Mouse (Mus musculus): ENCODE data around the gene Cnih2. TPM values are rescaled to one million over a fixed set of nuclear protein-coding genes. Genes with fewer than 3 reads are reported as not detected.

Gene Cnih2
- total and polyA plus RNA-seq, 2 experiments from 2014 or later = 397 to 573 TPM

DNA sequence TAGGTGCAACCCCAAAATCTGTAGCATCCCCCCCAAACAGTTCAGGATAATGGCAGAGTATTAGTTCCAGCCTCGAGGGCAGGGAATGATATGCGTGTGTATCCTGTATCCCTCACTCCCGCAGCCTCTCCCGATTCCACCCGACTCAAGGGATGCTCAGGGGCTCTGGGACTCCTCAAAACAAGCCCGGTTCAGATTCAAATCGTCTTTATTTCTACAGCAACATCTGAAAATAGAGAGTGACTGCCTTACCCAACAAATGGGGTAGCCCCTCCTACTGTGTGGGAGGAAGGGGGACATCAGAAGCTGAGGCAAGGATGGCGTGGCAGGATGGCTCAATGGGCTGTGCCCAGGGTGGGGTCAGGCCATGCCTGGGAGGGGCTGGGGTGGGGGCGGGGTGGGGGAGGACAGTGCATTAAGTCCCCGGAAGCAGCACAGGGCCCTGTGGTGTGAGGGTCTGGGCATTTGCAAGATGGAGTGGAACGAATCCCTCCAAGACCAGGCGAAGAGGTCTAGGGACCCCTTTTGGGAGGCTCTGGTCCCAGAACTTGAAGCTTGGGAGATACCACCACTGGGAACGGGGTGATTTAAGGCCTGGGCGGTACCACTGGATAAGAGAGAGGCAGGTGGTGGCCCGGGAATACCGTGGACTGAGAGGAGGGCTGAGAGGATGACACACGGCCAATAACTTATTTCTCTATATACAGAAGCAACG lies 9.4 kb upstream of the Cnih2 start:
- TF ChIP-seq CTCF (IDR thresholded peaks at IDR 0.05; ENCODE audit: low read depth) = no peak
- Histone ChIP-seq H3K36me3 (ENCODE audit: insufficient read depth, low read length) (peaks cover 60% of the 10 kb centered on the region), H3K4me2 (ENCODE audit: low read depth, low read length) (no peak overlapping the region), H3K4me3 (ENCODE audit: low read length) (no peak overlapping the region), H3K9me3 (ENCODE audit: low read length) (no peaks in the 10 kb centered on the region), H3K4me1 (ENCODE audit: insufficient read depth, low read length) (0 out of 2 replicates have a peak, but pooled peaks cover 5% of the 10 kb centered on the region), H3K9ac (replicated peaks; ENCODE audit: low read length) (no peak overlapping the region), H3K27ac (peak overlapping the region; percentile 97; the same call in 1 of the 2 replicates), H3K27me3 (ENCODE audit: insufficient read depth, low read length) (no peaks in the 10 kb centered on the region)
- no peak for DNase-seq (ENCODE audit: low spot score)
- no peak for ATAC-seq
- WGBS = 75% methylated on average over 18 of the region's 18 CpGs

DNA sequence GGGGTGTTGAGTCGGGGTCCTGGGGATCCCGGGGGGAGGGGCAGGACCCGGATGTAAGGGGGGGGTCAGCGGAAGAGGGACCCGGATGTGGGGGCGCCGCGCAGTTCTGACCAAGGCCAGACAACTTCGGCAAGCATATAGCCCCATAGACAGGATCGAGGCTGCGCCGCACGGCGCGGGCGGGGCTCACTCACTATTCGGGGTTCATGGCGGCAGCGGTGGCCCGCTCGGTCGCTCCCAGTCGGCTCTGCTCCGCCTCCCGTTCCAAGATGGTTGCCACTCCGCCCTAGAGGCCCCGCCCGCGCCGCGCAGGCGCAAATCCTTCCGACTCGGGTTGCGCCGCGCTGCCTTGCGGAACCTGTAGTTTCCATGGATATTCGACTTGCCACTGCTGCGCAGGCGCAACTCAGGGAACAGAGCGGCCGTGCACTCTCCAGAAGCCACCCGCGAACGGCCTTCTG lies 8.4 kb upstream of the Cnih2 start, which contains the start of gene Rab1b:
TSS of gene Rab1b (minus strand) at position 342 of the 461 bp plus-strand sequence.
- ATAC-seq (peak; percentile 96), DNase-seq (ENCODE audit: low spot score) (peak; percentile 100)
- no peak for TF ChIP-seq CTCF (IDR thresholded peaks at IDR 0.05; ENCODE audit: low read depth)
- Histone ChIP-seq H3K9me3 (ENCODE audit: low read length) (no peaks in the 10 kb centered on the region), H3K4me3 (ENCODE audit: low read length) (peak within 1 kb of the TSS; percentile 69), H3K36me3 (ENCODE audit: insufficient read depth, low read length) (peaks cover 65% of the 10 kb centered on the region), H3K27me3 (ENCODE audit: insufficient read depth, low read length) (no peaks in the 10 kb centered on the region), H3K9ac (replicated peaks; ENCODE audit: low read length) (peak within 1 kb of the TSS; percentile 86), H3K4me2 (ENCODE audit: low read depth, low read length) (peak within 1 kb of the TSS; percentile 94), H3K27ac (peak within 1 kb of the TSS; percentile 97), H3K4me1 (ENCODE audit: insufficient read depth, low read length) (0 out of 2 replicates have a peak, but pooled peaks cover 5% of the 10 kb centered on the region)
- WGBS = under 1% methylated on average over 46 of the region's 46 CpGs

DNA sequence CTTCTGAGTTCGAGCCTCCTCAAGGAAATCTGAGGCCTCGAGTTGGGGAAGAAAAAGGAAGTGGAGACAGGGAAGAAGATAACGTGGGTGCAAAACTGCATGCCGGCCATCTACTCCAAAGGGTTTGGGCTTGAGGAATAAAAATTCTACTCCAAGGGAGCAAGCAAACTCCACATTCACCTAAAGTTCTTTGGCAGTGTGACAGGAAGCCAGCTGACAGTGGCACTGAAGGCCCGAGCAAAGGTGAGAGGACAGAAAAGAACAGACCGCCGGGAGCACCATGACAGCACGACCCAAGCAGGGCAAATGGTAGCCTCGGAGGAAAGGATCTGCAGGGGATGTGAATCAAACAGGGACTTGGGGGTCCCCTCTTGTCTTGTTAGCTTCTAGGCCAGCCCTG lies 7.8 kb upstream of the Cnih2 start:
- TF ChIP-seq CTCF (IDR thresholded peaks at IDR 0.05; ENCODE audit: low read depth) = no peak
- Histone ChIP-seq H3K4me2 (ENCODE audit: low read depth, low read length) (peak overlapping the region; percentile 94), H3K4me1 (ENCODE audit: insufficient read depth, low read length) (0 out of 2 replicates have a peak, but pooled peaks cover 5% of the 10 kb centered on the region), H3K27ac (peak overlapping the region; percentile 97), H3K4me3 (ENCODE audit: low read length) (peak overlapping the region; percentile 69), H3K27me3 (ENCODE audit: insufficient read depth, low read length) (no peaks in the 10 kb centered on the region), H3K9me3 (ENCODE audit: low read length) (no peaks in the 10 kb centered on the region), H3K36me3 (ENCODE audit: insufficient read depth, low read length) (peaks cover 65% of the 10 kb centered on the region), H3K9ac (replicated peaks; ENCODE audit: low read length) (peak overlapping the region; percentile 86)
- 18% methylated on average over 9 of the region's 9 CpGs for WGBS
- ATAC-seq (no peak), DNase-seq (ENCODE audit: low spot score) (no peak)

DNA sequence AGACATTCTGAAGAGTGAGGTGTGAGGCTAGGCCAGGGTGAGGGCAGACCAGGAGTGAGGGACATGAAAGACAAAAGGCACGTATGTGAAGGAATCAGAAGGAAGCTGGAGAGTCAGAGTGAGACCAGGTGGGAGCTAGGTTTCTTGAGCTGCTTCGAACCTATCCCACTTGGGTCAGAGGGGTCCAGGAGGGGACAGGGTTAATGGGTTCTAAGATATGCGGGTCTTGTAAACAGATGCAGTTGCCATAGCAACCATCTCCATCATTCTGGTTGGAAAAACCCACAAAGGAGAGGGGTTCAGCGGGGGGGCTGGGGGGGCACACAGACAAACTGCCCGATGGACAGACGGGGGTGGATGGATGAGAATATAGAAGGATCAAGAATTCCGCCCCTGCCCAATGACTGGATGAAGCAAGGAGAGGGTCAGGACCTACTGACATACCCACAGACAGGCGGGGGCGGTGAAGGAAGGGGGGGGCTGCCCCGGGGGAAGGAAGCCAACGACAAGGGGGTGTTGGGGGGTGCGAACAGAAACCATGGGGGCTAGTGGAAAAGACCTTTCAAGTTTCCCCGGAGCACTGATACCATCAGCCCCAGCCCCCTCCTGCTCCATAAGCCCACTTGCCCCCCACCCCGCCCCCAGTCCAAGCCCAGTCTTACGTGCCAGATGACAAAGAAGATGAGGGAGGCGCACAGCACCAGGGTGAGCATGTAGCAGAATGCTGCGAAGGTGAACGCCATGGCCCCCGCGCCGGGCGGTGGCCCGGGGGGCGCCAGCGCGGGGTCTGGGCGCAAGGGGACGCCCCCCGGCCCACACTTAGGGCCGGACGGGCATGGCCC lies 579 bp downstream of the Cnih2 start:
- DNase-seq (ENCODE audit: low spot score) (peak; percentile 63), ATAC-seq (peak; percentile 37)
- Histone ChIP-seq H3K27ac (peak overlapping the region; percentile 94), H3K9ac (replicated peaks; ENCODE audit: low read length) (peak overlapping the region; percentile 94), H3K27me3 (ENCODE audit: insufficient read depth, low read length) (no peaks in the 10 kb centered on the region), H3K4me2 (ENCODE audit: low read depth, low read length) (peak overlapping the region; percentile 85), H3K4me1 (ENCODE audit: insufficient read depth, low read length) (peaks cover 37% of the 10 kb centered on the region), H3K9me3 (ENCODE audit: low read length) (no peaks in the 10 kb centered on the region), H3K36me3 (ENCODE audit: insufficient read depth, low read length) (peaks cover 31% of the 10 kb centered on the region; the same call in 1 of the 2 replicates), H3K4me3 (ENCODE audit: low read length) (peak overlapping the region; percentile 80)
- WGBS = 1% methylated on average over 31 of the region's 31 CpGs
- TF ChIP-seq CTCF (IDR thresholded peaks at IDR 0.05; ENCODE audit: low read depth) = no peak

DNA sequence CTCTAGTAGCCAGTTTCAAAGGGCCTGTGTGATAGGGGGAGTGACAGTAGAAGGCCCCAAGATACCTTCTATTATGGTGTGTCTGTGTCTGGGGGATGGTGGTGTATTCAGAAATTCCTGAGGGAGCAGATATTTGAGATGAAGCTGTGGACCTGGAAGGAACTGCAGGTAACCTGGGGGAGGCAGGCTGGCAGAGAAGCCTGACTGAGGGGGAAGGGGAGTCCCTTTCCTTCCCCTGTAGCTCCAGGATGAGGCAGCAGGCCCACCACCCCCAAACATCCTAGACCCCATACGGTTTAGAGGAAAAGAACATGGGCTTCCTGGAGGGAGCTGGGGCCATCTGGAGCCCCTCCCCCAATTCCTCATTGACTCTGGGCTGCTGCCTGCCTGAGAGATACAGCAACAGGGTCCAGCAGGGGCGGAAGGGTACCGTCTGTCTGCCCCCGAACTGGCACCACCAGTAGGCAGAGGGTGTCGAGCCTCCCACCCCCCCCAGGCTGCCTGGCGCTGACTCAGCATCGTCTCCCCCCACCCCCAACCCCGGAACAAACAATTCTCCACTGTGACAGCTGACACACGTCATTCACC lies 2.3 kb downstream of the Cnih2 start:
- no peak for TF ChIP-seq CTCF (IDR thresholded peaks at IDR 0.05; ENCODE audit: low read depth)
- 2% methylated on average over 9 of the region's 9 CpGs for WGBS
- H3K4me1 ChIP-seq (ENCODE audit: insufficient read depth, low read length) = peaks cover 37% of the 10 kb centered on the region
- peak; percentile 38 for DNase-seq (ENCODE audit: low spot score)
- no peaks in the 10 kb centered on the region for H3K27me3 ChIP-seq (ENCODE audit: insufficient read depth, low read length)
- H3K36me3 ChIP-seq (ENCODE audit: insufficient read depth, low read length) = peaks cover 21% of the 10 kb centered on the region; the same call in 1 of the 2 replicates
- peak overlapping the region; percentile 85 for H3K4me2 ChIP-seq (ENCODE audit: low read depth, low read length)
- H3K4me3 ChIP-seq (ENCODE audit: low read length) = peak overlapping the region; percentile 80
- H3K9ac ChIP-seq (replicated peaks; ENCODE audit: low read length) = peak overlapping the region; percentile 94; the same call in 1 of the 2 replicates
- H3K9me3 ChIP-seq (ENCODE audit: low read length) = no peaks in the 10 kb centered on the region
- no peak for ATAC-seq
- peak overlapping the region; percentile 94; the same call in 1 of the 2 replicates for H3K27ac ChIP-seq

DNA sequence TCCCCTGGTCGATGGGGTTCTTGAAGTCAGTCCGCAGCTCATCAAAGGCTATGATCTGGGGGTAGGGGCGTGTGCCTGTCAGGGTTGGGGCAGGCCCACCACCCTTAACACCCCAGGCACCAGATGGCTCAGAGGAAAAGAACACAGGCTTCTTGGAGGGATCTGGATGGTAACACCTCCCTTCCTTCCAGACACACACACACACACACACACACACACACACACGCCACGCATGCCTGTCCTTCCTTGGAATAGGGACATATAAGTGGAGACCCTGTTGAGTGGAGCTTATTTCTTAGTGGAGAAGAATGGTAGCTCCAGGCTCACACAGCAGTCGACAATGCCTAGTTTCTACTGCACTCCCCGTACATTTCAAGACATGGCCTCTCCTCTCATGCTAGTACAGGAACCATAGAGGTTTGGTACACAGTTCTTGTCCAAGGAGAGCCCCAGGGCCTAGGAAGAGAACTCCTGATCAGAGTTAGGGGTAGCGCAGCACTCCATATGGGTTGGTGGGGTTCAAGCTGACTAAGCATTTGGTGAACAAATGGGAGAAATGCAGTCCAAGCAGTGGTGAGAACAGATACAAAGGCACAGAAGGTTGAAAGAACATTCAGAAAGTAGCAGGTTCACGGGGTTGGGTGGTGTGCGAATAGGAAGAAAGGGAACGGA lies 3.4 kb downstream of the Cnih2 start:
- 23% methylated on average over 11 of the region's 11 CpGs for WGBS
- H3K36me3 ChIP-seq (ENCODE audit: insufficient read depth, low read length) = peaks cover 16% of the 10 kb centered on the region; the same call in 1 of the 2 replicates
- peak overlapping the region; percentile 39 for H3K9ac ChIP-seq (replicated peaks; ENCODE audit: low read length)
- peak overlapping the region; percentile 94 for H3K27ac ChIP-seq
- peaks cover 37% of the 10 kb centered on the region for H3K4me1 ChIP-seq (ENCODE audit: insufficient read depth, low read length)
- DNase-seq (ENCODE audit: low spot score) = no peak
- peak; percentile 0; the same call in 1 of the 2 replicates for ATAC-seq
- no peak for TF ChIP-seq CTCF (IDR thresholded peaks at IDR 0.05; ENCODE audit: low read depth)
- H3K4me3 ChIP-seq (ENCODE audit: low read length) = peak overlapping the region; percentile 28
- H3K9me3 ChIP-seq (ENCODE audit: low read length) = no peaks in the 10 kb centered on the region
- H3K27me3 ChIP-seq (ENCODE audit: insufficient read depth, low read length) = no peaks in the 10 kb centered on the region
- H3K4me2 ChIP-seq (ENCODE audit: low read depth, low read length) = peak overlapping the region; percentile 85
